Mouse (Mus musculus) heart, adult 18-20 months (tissue): ENCODE measurements around the gene Slc51a. TPM values are rescaled to one million over a fixed set of nuclear protein-coding genes. Genes with fewer than 3 reads are reported as not detected.
A peak's percentile ranks its signal among the peaks of the same experiment; 100 is the strongest.

ENCODE experiments used
- DNase-seq, 2 experiments: peaks; one replicate each; pipeline ENCODE4 v3.0.0; 2021 to 2022; ENCODE audit warnings: mixed read lengths in 1 of 2
- long read RNA-seq, 2 experiments: library from polyadenylated mRNA; stranded (forward); transcript quantifications; one replicate each; pipeline ENCODE4 v2.0.0; 2021
- total RNA-seq, 2 experiments: library from RNA; stranded (reverse); gene quantifications; 2 replicates each; pipeline ENCODE4 v1.2.3; 2021

The Slc51a gene
- total RNA-seq, result under 1 TPM; 0.32 to 0.85 TPM
- long read RNA-seq, experiment 1, result 0 reads
- long read RNA-seq, experiment 2, result 0 reads

DNA sequence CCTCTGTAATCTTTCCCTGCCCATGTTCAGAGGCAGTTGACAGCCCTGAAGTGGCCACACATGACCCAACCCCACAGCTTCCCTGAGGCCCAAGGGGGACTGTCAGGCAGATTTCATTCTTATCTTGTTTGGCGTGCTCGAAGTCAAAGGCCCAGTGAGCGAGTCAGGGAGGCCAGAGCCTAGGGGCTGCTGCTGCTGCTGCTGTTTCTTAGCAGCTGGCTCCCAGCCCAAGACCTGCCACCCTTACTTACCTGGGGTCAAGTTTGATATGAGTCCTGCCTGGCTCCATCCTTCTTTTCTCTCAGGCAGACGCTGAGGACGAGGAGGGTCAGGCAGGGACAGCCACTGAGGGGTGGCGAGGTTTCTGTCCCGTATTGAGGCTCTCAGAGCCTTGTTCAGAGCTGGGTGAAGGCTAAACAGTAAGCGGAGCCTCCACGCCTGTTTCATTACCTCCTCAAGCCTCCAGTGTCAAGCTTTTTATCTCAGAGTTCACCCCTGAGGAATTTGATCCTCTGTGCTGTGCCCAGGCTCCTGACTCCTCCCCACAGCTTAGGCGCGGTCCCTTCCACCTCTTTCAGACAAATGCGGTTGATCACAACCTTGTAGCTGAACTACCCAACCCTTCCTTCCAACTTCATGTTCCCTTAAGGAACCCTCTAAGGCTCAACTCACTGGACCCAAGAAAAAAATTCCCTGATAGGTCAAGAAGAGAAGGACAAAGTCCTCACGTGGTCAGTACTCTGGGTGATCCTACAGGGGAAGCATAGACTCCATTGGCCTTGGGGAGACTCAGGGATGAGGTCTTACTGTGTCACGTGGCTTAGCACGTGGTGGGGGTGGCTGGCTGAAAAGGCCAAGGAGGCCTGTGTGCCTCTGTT lies at the start of gene Slc51a:
Slc51a (minus strand) TSS at position 646 of the 878 bp plus-strand sequence.
- no peak for DNase-seq

GRCm38 (mm10) chr16:32535157-32535751 lies 47.6 kb upstream of the Slc51a start:
- peak; percentile 36 to 43 for DNase-seq

GRCm38 (mm10) chr16:32532878-32533826 lies 45.5 kb upstream of the Slc51a start:
- no peak for DNase-seq

DNA sequence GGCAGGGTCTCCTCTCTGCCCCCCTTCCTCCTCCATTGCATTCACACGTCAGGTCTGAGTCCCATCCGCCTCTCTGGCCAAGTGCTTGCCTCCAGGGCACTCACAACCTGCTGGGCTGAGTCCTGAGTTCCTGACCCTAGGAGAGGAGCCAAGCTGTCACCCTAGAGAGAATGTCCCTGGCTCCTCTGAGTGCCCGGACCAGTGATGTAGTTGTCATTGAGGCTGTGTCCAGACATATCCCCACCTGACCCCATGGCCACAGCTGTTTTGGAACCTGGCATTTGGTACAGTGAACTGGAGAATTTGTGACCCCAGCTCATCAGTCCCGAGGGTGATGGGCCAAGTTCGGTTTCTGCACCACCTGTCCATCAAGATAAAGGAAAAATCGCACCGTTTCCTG lies 39.2 kb upstream of the Slc51a start:
- peak; percentile 43 to 74 for DNase-seq

DNA sequence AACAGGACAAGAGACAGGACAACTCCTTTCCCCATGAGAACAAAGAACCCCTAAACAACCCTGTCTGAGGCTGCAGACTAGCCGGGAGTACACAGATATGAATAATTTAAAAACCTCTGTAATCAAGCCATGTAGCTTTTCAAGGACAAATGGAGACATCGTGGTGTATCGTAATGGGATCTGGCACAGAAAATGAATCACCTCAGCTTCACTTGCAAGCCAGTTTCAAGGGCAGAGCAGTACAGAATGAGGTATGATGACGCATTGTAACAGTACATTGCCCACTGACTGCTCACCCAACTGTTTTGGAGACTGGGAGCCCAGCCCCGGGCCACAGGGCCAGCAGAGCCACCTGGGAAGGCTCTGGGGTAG lies 36.6 kb upstream of the Slc51a start:
- DNase-seq, result peak in 1 of 2 experiments; percentile 22

DNA sequence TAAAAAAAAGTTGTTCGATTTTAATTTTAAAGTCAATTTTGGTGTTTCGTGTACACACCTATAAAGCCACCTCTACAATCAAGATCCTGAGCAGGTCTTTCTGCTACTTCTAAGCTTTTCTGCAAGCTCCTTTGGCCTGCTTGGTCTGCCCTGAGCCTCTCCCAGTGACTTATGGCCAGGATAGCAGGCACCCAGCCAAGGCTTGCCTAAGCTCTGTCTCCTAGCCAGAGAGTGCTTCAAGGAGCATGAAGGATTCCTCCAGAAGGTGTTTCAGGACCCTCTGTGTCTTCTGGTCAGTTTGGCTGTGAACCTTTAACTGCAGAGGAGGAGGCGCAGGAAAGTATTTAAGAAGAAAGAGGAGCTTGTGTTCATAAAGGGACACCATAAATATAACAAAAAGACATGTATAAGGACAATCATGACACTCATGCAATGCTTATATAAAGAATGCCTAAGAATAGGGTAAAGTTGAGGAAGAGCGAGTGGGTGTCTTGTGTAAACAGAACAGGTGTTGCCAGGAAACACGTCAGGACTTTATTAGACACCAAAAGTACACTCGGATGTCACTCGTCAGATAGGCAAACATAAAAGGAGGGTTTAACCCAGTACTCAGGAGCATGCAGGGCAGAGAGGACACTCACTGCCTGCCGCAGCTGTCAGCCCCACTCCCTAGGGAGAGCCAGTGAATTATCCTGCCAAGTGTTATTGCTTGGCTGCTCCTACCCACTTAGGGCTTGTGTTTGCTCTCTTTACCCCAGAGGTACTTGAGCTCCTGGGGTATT lies 36.0 kb upstream of the Slc51a start:
- DNase-seq, result peak; percentile 69 to 75

- DNase-seq, result peak in 1 of 2 experiments; percentile 33
These were observed 35.0 kb upstream of the Slc51a start for GRCm38 (mm10) chr16:32522578-32523194.

DNA sequence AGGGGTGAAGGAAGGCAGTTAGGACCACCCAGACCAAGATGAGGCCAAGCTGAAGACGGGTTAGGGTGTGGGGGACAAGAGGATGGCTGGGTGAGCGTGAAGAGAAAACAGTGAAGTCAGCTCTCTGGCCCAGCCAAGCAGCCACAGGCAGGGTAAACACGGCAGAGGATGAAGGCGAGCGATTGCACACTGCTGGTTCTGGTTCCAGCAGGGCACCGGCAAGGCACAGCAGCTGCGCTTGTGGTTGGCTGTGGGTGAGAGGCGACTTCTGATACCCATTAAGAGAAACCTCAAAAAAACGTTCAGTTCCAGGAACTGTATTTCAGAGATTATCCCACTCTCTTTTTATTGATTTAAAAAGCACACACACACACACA lies 32.7 kb upstream of the Slc51a start:
- DNase-seq, result no peak

- no peak for DNase-seq
These were observed 32.1 kb upstream of the Slc51a start for GRCm38 (mm10) chr16:32519656-32520371.

DNA sequence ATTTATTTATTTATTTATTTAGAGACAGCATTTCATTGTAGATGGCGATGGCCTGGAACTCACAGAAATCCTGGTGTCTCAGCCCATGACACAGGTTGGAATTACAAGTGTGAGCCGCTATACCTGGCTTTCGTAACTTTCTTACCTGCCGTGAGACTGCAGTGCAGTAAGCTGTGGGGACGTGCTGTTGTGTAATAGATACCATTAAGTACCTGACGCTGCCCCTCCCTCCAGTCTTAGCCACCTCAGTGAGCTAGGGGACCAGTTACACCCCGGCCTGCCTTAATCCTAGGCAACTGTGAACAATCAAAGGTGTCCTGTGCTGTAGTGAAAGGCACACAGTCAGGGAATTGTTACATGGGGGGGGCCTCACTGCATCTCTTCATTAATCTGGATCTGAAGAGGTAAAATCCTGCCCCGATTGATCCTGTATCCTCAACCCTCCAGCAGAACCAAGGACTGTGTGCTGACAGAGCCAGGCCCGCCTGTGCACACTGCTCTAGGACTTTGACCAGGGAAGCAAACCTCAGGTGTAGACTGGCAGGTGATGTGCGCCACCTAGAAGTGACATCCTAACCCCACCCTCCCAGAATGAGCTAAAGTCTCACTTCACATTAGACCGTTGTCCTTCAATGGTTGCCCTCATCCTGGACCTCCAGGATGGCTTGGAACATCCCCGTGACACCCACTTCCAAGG lies 30.3 kb upstream of the Slc51a start:
- no peak for DNase-seq

GRCm38 (mm10) chr16:32516006-32516962 lies 28.6 kb upstream of the Slc51a start:
- DNase-seq, result no peak

DNA sequence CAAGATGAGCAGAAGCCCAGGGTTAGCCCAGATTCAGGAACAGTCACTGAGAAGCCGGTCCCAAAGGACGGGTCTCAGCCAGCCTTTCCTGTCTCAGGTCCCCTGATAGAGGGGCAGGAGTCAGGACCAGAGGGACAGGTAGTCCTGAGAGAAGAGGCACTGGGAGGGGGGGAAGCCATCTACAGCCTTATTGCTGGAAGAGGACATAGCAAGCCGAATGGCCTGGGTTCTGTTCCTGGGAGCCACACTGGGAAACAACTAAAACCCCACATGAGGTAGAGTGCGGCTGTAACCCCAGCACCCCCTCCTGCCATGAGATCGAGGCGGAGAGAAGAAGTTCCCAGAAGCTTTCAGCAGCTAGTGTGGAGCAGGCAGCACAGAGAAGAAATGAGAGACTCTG lies 26.3 kb upstream of the Slc51a start:
- no peak for DNase-seq

GRCm38 (mm10) chr16:32513401-32513800 lies 25.7 kb upstream of the Slc51a start:
- no peak for DNase-seq

GRCm38 (mm10) chr16:32512921-32513320 lies 25.2 kb upstream of the Slc51a start:
- DNase-seq, result no peak

DNA sequence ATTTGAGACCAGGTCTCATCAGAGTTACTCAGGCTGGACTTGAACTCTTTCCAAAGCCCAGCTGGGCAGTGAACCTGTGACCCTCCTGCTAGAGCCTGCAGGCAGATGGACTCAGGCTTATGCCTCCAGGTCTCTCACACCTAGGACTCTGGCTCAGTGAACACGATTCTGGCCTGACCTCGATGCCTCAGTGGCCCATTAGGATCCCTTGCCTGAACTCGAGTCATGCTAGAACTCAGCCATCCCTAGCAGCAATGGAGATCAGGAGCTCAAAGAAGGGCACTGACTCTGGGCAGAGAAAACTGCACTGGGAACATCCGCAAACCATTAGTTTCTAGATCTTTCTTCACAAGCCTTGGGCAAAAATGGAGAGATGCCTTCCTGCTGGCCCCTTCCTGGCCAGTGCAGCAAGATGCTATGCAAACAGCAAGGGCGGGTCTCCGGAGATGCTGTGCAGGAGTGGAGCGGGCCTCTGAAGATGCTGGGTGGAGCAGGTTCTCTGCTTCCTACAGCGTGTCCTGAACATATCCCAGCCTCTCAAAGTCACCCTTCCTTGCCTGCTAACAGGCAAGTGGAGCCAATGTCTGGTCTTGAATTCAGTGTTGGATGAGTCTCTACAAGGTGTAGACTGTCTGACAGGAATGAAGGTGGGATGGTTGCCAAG lies 24.3 kb upstream of the Slc51a start:
- no peak for DNase-seq

GRCm38 (mm10) chr16:32511338-32511734 lies 23.7 kb upstream of the Slc51a start:
- DNase-seq, result no peak

DNA sequence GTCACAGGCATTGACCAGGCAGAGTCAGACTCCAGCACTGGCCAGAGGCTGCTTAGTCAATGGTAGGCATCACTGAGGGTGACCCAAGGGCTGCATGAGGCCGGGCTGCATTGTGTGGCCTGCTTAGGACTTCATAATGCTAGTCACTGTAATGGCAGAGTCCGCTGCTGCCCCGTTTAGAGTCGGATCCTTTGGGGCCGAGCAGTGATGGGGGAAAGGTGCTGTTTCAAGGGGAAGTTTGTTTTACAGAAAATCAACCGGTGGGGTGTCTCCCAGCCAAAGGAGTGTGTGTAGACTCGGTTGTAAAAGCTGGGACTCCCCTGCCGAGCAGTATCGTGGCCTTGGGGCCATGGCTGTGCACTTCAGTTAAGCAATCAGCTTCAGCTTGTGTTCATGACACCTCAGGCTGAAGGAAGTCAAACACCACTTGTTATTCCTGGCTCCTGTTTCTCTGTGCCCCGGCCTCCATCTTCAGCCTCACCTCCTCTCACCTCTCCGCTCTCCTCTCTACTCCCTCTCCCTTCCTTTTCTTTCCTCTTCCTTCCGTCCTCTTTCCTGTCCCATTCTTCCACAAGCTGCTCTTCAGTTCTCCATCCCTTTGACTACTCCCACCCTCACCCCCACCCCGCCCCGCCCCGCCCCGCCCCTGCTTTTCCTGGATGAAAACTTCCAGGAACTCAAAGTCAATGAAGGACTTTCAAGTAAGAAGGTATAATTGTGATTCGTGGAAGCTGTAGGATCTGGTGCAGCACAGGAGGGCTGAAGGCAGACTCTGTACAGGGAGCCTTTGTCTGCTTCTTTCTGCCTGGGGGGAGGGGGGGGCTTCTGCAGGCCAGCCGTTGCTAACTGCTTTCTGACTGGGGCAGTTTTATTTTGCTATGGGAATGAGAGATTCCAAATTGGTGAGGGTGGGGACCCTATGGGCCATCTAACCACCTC lies 23.0 kb upstream of the Slc51a start:
- DNase-seq, result no peak
